Mouse (Mus musculus): ENCODE measurements at regions not wholly inside any gene's neighbourhood (a gene's known extent, or its start where the extent isn't known, plus 50 kb on each side); places are given as distances from the start of the nearest gene placed in this dataset.

- Histone ChIP-seq H3K4me1 (ENCODE audit: insufficient read depth) (no peaks in the 10 kb centered on the region), H3K27me3 (ENCODE audit: insufficient read depth, low read length) (no peaks in the 10 kb centered on the region), H3K9ac (no peak overlapping the region), H3K4me2 (ENCODE audit: low read depth) (no peak overlapping the region), H3K9me3 (ENCODE audit: low read length) (no peaks in the 10 kb centered on the region), H3K36me3 (ENCODE audit: insufficient read depth) (no peaks in the 10 kb centered on the region), H3K4me3 (ENCODE audit: low read depth, low read length) (no peak overlapping the region), H3K27ac (ENCODE audit: low read depth, low read length) (no peak overlapping the region)
- 83% methylated on average over 2 of the region's 2 CpGs for WGBS
- TF ChIP-seq CTCF (IDR thresholded peaks at IDR 0.05; ENCODE audit: low read depth), result no peak
- no peak for DNase-seq
- ATAC-seq, result no peak
Measured at GRCm38 (mm10) chr3:155513885-155514284, 420.7 kb downstream of the Lrriq3 start.

GRCm38 (mm10) chr3:155529312-155529711, 436.1 kb downstream of the Lrriq3 start:
- Histone ChIP-seq H3K9ac (no peak overlapping the region), H3K4me3 (ENCODE audit: low read depth, low read length) (no peak overlapping the region), H3K4me1 (ENCODE audit: insufficient read depth) (no peaks in the 10 kb centered on the region), H3K27me3 (ENCODE audit: insufficient read depth, low read length) (no peaks in the 10 kb centered on the region), H3K4me2 (ENCODE audit: low read depth) (no peak overlapping the region), H3K27ac (ENCODE audit: low read depth, low read length) (no peak overlapping the region), H3K36me3 (ENCODE audit: insufficient read depth) (no peaks in the 10 kb centered on the region), H3K9me3 (ENCODE audit: low read length) (no peaks in the 10 kb centered on the region)
- ATAC-seq, result no peak
- no peak for DNase-seq
- WGBS, result 80% methylated on average over 3 of the region's 3 CpGs
- no peak for TF ChIP-seq CTCF (IDR thresholded peaks at IDR 0.05; ENCODE audit: low read depth)

GRCm38 (mm10) chr3:155530811-155531210, 437.6 kb downstream of the Lrriq3 start:
- Histone ChIP-seq H3K36me3 (ENCODE audit: insufficient read depth) (no peaks in the 10 kb centered on the region), H3K27ac (ENCODE audit: low read depth, low read length) (no peak overlapping the region), H3K4me3 (ENCODE audit: low read depth, low read length) (no peak overlapping the region), H3K4me2 (ENCODE audit: low read depth) (no peak overlapping the region), H3K9me3 (ENCODE audit: low read length) (no peaks in the 10 kb centered on the region), H3K27me3 (ENCODE audit: insufficient read depth, low read length) (no peaks in the 10 kb centered on the region), H3K4me1 (ENCODE audit: insufficient read depth) (no peaks in the 10 kb centered on the region), H3K9ac (no peak overlapping the region)
- ATAC-seq (no peak), DNase-seq (no peak)
- TF ChIP-seq CTCF (IDR thresholded peaks at IDR 0.05; ENCODE audit: low read depth), result 0 out of 2 replicates have a peak, but pooled peaks have one; percentile 10

GRCm38 (mm10) chr3:155532075-155532474, 438.8 kb downstream of the Lrriq3 start:
- H3K27ac ChIP-seq (ENCODE audit: low read depth, low read length), result no peak overlapping the region
- WGBS, result 76% methylated on average over 4 of the region's 4 CpGs
- no peak overlapping the region for H3K4me3 ChIP-seq (ENCODE audit: low read depth, low read length)
- DNase-seq (no peak), ATAC-seq (no peak)
- no peak overlapping the region for H3K9ac ChIP-seq
- H3K4me1 ChIP-seq (ENCODE audit: insufficient read depth), result no peaks in the 10 kb centered on the region
- no peaks in the 10 kb centered on the region for H3K27me3 ChIP-seq (ENCODE audit: insufficient read depth, low read length)
- no peak for TF ChIP-seq CTCF (IDR thresholded peaks at IDR 0.05; ENCODE audit: low read depth)
- no peak overlapping the region for H3K4me2 ChIP-seq (ENCODE audit: low read depth)
- no peaks in the 10 kb centered on the region for H3K36me3 ChIP-seq (ENCODE audit: insufficient read depth)
- no peaks in the 10 kb centered on the region for H3K9me3 ChIP-seq (ENCODE audit: low read length)

GRCm38 (mm10) chr3:155548204-155548603, 455.0 kb downstream of the Lrriq3 start:
- no peak for TF ChIP-seq CTCF (IDR thresholded peaks at IDR 0.05; ENCODE audit: low read depth)
- Histone ChIP-seq H3K4me3 (ENCODE audit: low read depth, low read length) (no peak overlapping the region), H3K4me1 (ENCODE audit: insufficient read depth) (no peaks in the 10 kb centered on the region), H3K27me3 (ENCODE audit: insufficient read depth, low read length) (no peaks in the 10 kb centered on the region), H3K36me3 (ENCODE audit: insufficient read depth) (no peaks in the 10 kb centered on the region), H3K9me3 (ENCODE audit: low read length) (peaks cover 6% of the 10 kb centered on the region; the same call in 1 of the 2 replicates), H3K4me2 (ENCODE audit: low read depth) (no peak overlapping the region), H3K9ac (no peak overlapping the region), H3K27ac (ENCODE audit: low read depth, low read length) (no peak overlapping the region)
- ATAC-seq (peak; percentile 70), DNase-seq (peak; percentile 53)
- WGBS, result 61% methylated on average over 6 of the region's 6 CpGs

- H3K9ac ChIP-seq, result no peak overlapping the region
- ATAC-seq (peak; percentile 48; the same call in 1 of the 2 replicates), DNase-seq (no peak)
- H3K4me1 ChIP-seq (ENCODE audit: insufficient read depth), result no peaks in the 10 kb centered on the region
- H3K36me3 ChIP-seq (ENCODE audit: insufficient read depth), result no peaks in the 10 kb centered on the region
- H3K27ac ChIP-seq (ENCODE audit: low read depth, low read length), result no peak overlapping the region
- TF ChIP-seq CTCF (IDR thresholded peaks at IDR 0.05; ENCODE audit: low read depth), result no peak
- H3K9me3 ChIP-seq (ENCODE audit: low read length), result no peaks in the 10 kb centered on the region
- no peak overlapping the region for H3K4me2 ChIP-seq (ENCODE audit: low read depth)
- no peaks in the 10 kb centered on the region for H3K27me3 ChIP-seq (ENCODE audit: insufficient read depth, low read length)
- 11% methylated on average over 2 of the region's 2 CpGs for WGBS
- H3K4me3 ChIP-seq (ENCODE audit: low read depth, low read length), result no peak overlapping the region
Measured at GRCm38 (mm10) chr3:155577111-155577510, 483.9 kb downstream of the Lrriq3 start.

GRCm38 (mm10) chr3:155604001-155604400, 510.8 kb downstream of the Lrriq3 start:
- H3K27ac ChIP-seq (ENCODE audit: low read depth, low read length), result no peak overlapping the region
- TF ChIP-seq CTCF (IDR thresholded peaks at IDR 0.05; ENCODE audit: low read depth), result no peak
- H3K4me3 ChIP-seq (ENCODE audit: low read depth, low read length), result no peak overlapping the region
- ATAC-seq (no peak), DNase-seq (no peak)
- no peaks in the 10 kb centered on the region for H3K4me1 ChIP-seq (ENCODE audit: insufficient read depth)
- H3K36me3 ChIP-seq (ENCODE audit: insufficient read depth), result no peaks in the 10 kb centered on the region
- no peaks in the 10 kb centered on the region for H3K9me3 ChIP-seq (ENCODE audit: low read length)
- H3K4me2 ChIP-seq (ENCODE audit: low read depth), result no peak overlapping the region
- H3K27me3 ChIP-seq (ENCODE audit: insufficient read depth, low read length), result no peaks in the 10 kb centered on the region
- no peak overlapping the region for H3K9ac ChIP-seq
- 80% methylated on average over 1 of the region's 1 CpGs for WGBS

Measured in forebrain, postnatal 0 days (tissue).